Mouse (Mus musculus): Measurements from ENCODE around the gene Gm17949.

DNA sequence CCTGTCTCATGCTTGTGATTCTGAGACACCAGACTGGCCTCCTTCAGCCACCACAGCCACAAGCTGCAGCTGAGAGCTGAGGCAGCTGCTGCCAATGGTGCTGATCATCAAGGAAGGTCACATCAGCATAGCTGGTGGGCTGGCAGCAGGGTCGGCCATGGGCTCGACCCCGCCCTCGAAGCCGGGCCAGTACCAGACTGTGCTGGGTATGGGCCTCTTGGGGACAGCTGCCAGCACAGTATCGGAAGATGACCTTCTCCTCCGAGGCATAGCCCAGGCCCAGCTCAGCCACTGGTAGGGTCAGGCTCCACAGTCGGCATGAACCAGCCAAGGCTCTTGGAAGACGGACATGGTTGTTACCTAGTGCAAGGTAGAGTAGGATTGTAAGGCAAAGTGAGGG, 11.9 kb upstream of the Gm17949 start:
- no peak for TF ChIP-seq POLR2A (IDR thresholded peaks at IDR 0.05; ENCODE audit: low read depth, low read length)
- no peak for TF ChIP-seq CTCF (IDR thresholded peaks at IDR 0.05; ENCODE audit: extremely low read depth, insufficient read length, insufficient replicate concordance, low read depth, low read length)
